Mouse (Mus musculus) neutrophil, adult 83 days (primary cell): Measurements from ENCODE around the gene Spam1. TPM values are rescaled to one million over a fixed set of nuclear protein-coding genes. Genes with fewer than 3 reads are reported as not detected.

ENCODE experiments used
- total RNA-seq, 2 experiments: library from RNA; stranded (reverse); gene quantifications; one replicate each; pipeline ENCODE4 v1.2.4; 2023

The Spam1 gene
- total RNA-seq = not detected

DNA sequence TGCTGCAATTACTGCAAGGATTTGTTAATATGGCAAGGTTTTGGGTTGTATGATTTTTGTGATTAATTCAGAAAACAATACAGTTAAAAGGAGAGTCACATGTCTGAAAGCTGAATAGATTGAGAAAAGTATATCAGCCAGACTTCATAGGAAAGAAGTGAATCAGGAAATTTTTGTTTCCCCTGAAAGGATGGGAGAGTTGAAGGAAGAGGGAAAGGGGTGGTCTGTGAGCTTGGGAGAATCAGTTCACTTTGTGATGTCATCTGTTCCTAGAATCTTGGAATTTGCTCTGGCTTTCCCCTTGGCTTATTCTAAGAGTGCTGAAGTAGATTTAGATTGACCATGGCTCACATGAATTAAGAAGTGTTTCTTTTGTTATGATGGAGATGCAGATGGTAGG lies at the start of gene Spam1:
TSS of gene Spam1 (plus strand) at position 301 of the 400 bp plus-strand sequence.

DNA sequence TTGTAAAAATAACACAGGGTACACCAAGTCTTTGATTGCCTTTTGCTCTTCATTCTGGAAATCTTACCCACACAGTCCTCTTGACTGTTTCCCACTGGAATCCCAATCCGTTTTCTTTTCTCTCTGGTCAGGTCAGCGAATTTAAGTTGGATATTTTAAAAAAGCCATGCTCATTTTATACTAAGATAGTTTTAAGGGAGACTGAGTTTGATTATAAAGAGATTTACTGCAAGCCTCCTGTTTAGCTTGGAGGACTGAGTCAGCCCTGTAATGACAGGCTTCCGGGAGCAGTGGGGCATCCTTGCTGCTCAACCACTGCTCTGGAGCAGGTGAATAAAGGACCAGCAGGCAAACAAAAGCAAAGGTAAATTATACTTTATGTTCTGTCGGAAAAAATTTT lies 43.0 kb upstream of the Spam1 start, which contains the start of gene Hyal4:
TSS of gene Hyal4 (plus strand) at position 301 of the 400 bp plus-strand sequence.

Other genes starting within 250 kb of the Spam1 start
- not detected for gene Lmod2, start 193.4 kb upstream of the Spam1 start, total RNA-seq
- gene Wasl, start 126.2 kb upstream of the Spam1 start, total RNA-seq = 10 to 100 TPM; 19.8 to 21.8 TPM
- gene Hyal6, start 57.9 kb upstream of the Spam1 start, total RNA-seq = not detected
- gene Hyal4, start 42.9 kb upstream of the Spam1 start, total RNA-seq = not detected
- gene Hyal5, start 66.8 kb downstream of the Spam1 start, total RNA-seq = not detected
- gene Tmem229a, start 165.1 kb downstream of the Spam1 start, total RNA-seq = 1 to 10 TPM in 1 of 2 experiments, under 1 TPM in 1; 0.42 to 1.0 TPM